Mouse (Mus musculus) kidney, embryonic 15.5 days (tissue): ENCODE measurements around the gene Dnmt3l. TPM values are rescaled to one million over a fixed set of nuclear protein-coding genes. Genes with fewer than 3 reads are reported as not detected.
A peak's percentile ranks its signal among the peaks of the same experiment; 100 is the strongest.
"Not testable (repeated sequence)": the region's sequence is repeated elsewhere in the genome, so short reads cannot be mapped to it uniquely, and the experiment has no call there.

Experiments
- ATAC-seq: fragments of 200-750 bp; cut with Nextera tagmentation; replicated peaks from 2 replicates; pipeline ENCODE4 v1.8.0; 2017; ENCODE audit warnings: moderate TSS enrichment; ENCODE audit not compliant: low FRiP score
- H3K27ac ChIP-seq: fragments of 300-500 bp; sonication (generic); 2 replicates; pipeline ENCODE4 v1.5.1; 2015; ENCODE audit warnings: mild to moderate bottlenecking, inconsistent platforms
- H3K27me3 ChIP-seq: fragments of 300-500 bp; sonication (generic); 2 replicates; pipeline ENCODE4 v1.6.1; 2015; ENCODE audit warnings: inconsistent platforms
- H3K36me3 ChIP-seq: fragments of 300-500 bp; sonication (generic); 2 replicates; pipeline ENCODE4 v1.6.1; 2015; ENCODE audit warnings: inconsistent platforms
- H3K4me1 ChIP-seq: fragments of 300-500 bp; sonication (generic); 2 replicates; pipeline ENCODE4 v1.6.1; 2015; ENCODE audit warnings: inconsistent platforms
- H3K4me2 ChIP-seq: fragments of 300-500 bp; sonication (generic); 2 replicates; pipeline ENCODE4 v1.6.1; 2015; ENCODE audit warnings: moderate library complexity, mild to moderate bottlenecking, inconsistent platforms
- H3K4me3 ChIP-seq: fragments of 300-500 bp; sonication (generic); replicated peaks from 2 replicates; pipeline ENCODE4 v1.5.1; 2015; ENCODE audit warnings: mild to moderate bottlenecking, inconsistent platforms
- H3K9ac ChIP-seq: fragments of 300-500 bp; sonication (generic); 2 replicates; pipeline ENCODE4 v1.6.1; 2015; ENCODE audit warnings: mild to moderate bottlenecking, inconsistent platforms
- H3K9me3 ChIP-seq: fragments of 300-500 bp; sonication (generic); replicated peaks from 2 replicates; pipeline ENCODE4 v1.6.1; 2016; ENCODE audit warnings: inconsistent platforms
- WGBS: fragments of 180-500 bp; shearing (Covaris S2); methylation state at CpG from one replicate; pipeline ENCODE4 v1.1.7; 2015; ENCODE audit warnings: mixed read lengths; 5-methylcytosine and 5-hydroxymethylcytosine counted together
- polyA plus RNA-seq: library from polyadenylated mRNA; unstranded; fragments of >200 nt; fragmentation: Nextera tagmentation; extraction: Ambion mirVana; gene quantifications from 2 replicates; pipeline ENCODE4 v1.2.1, GENCODE M21; 2015

The Dnmt3l gene
- polyA plus RNA-seq, 1 experiment from 2014 or later: 0.68 TPM

DNA sequence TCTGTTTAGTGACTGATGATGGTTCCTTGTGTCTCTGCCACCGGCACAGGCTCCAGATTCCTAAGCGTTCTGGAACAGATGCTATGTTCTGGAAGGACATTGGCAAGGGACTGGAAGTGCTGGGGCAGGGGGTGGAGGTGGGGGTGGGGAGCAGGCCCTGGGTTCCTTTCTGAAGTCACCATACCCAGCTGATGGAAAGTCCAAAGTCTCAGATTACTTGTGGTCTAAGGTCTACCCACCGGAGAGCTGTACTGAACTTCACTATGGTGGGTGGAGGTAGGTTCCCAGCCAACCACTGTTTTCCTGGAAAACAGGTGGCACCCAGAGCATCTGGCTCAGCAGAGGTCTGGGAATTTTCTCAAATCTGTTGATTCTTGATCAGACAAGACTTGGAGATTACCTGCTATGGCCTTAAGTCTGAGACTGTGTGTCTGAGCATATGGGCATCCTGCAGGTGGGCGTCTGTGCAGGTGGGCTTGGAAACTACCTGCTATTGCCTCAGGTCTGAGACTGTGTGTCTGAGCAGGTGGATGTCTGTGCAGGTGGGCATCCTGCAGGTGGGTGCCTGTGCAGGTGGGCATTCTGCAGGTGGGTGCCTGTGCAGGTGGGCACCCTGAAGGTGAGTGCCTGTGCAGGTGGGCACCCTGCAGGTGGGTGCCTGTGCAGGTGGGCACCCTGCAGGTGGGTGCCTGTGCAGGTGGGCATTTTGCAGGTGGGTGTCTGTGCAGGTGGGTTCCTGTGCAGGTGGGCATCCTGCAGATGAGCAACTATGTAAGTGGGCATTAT is 49.2 kb downstream of the Dnmt3l start:
- H3K27ac ChIP-seq: no peak overlapping the region
- ATAC-seq: no peak
- no peak overlapping the region for H3K4me3 ChIP-seq
- no peak overlapping the region for H3K9ac ChIP-seq
- no peaks in the 10 kb centered on the region for H3K9me3 ChIP-seq
- WGBS: 81% methylated on average over 4 of the region's 4 CpGs
- no peaks in the 10 kb centered on the region for H3K36me3 ChIP-seq
- 0 out of 2 replicates have a peak, but pooled peaks cover 3% of the 10 kb centered on the region for H3K4me1 ChIP-seq
- H3K4me2 ChIP-seq: no peak overlapping the region
- H3K27me3 ChIP-seq: no peaks in the 10 kb centered on the region

DNA sequence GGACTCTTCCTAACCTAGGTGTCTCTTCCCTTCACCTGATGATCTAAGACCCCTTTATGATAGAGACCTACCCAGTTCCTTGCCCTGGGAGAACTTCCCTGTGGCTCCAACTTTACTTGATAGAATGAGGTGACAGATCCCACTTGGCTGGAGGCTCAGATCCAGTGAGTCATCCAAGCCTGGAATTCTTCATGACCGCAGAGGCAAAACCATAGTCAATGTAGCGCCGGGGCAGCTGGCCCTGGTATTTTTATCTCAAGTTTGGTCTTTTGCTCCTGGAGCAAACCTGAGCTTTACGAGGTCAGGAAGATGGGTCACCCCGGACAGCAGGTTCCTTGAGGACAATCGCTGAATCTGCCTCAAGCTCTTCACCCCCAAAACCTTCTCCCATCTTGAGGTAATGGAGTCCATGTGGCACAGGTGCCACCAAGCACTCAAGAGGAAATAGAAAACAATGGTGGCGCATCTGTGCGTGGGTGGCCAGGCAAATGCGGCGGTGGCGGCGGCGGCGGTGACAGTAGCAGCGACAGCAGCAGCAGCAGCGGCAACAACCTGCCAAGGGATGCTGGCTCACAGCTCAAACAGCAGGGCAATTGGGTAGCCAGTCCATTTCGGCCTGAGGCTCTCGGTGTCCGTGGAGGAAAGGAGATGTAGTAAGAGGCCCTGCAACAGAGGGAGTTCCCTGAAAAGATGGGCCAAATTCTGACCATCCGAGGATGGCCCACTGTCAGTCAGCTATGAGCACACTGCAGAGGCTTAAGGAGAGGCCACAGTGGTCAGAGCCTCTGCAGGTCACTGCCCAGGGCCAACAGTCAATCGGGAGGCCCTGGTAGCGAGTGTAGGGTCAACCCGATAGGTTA is 50.3 kb downstream of the Dnmt3l start:
- no peak overlapping the region for H3K4me2 ChIP-seq
- no peak overlapping the region for H3K4me3 ChIP-seq
- no peaks in the 10 kb centered on the region for H3K9me3 ChIP-seq
- no peaks in the 10 kb centered on the region for H3K27me3 ChIP-seq
- WGBS: 86% methylated on average over 23 of the region's 23 CpGs
- ATAC-seq: no peak
- no peak overlapping the region for H3K9ac ChIP-seq
- 0 out of 2 replicates have a peak, but pooled peaks cover 3% of the 10 kb centered on the region for H3K4me1 ChIP-seq
- H3K36me3 ChIP-seq: no peaks in the 10 kb centered on the region
- H3K27ac ChIP-seq: no peak overlapping the region

DNA sequence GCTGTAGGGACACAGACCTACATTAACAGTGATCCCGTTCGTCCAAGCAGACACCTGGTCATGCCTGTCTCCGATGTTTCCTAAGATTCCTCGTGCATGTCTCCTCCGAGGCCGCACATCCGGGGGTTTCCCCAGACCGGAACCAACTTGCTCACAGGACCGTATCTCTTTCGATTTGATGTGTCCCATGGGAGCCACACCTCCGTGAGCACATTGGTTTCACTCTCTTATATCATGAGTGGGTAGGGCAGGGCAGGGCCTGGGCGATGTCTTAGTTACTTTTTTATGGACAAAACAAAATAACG is 50.9 kb downstream of the Dnmt3l start:
- Histone ChIP-seq H3K27me3 (no peaks in the 10 kb centered on the region), H3K27ac (no peak overlapping the region), H3K36me3 (no peaks in the 10 kb centered on the region), H3K4me3 (no peak overlapping the region), H3K4me1 (0 out of 2 replicates have a peak, but pooled peaks cover 3% of the 10 kb centered on the region), H3K4me2 (no peak overlapping the region), H3K9me3 (no peaks in the 10 kb centered on the region), H3K9ac (no peak overlapping the region)
- no peak for ATAC-seq
- 66% methylated on average over 13 of the region's 13 CpGs for WGBS

DNA sequence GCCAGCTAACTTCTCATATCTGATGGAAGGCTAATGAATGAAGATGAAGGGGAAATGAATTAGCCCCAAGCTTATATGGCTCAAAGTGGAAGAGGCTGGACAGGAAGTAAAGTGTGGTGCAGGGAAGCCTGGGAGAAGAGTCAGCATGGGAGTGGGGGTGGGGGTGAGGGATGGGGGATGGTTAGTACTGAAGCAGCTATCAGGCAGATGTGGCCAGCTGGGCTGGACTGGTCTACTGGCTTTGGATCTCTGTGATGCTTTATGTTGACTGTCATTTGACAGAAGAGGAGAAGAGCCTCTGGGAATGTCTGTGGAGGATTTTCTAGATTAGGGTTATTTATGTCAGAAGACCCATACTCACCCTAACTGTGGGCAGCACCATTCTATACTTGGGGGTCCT is 53.5 kb downstream of the Dnmt3l start:
- Histone ChIP-seq H3K4me2 (no peak overlapping the region), H3K36me3 (no peaks in the 10 kb centered on the region), H3K4me1 (0 out of 2 replicates have a peak, but pooled peaks cover 3% of the 10 kb centered on the region), H3K4me3 (no peak overlapping the region), H3K9me3 (no peaks in the 10 kb centered on the region; the same call in 1 of the 2 replicates), H3K27ac (no peak overlapping the region), H3K27me3 (no peaks in the 10 kb centered on the region), H3K9ac (no peak overlapping the region)
- ATAC-seq: no peak

DNA sequence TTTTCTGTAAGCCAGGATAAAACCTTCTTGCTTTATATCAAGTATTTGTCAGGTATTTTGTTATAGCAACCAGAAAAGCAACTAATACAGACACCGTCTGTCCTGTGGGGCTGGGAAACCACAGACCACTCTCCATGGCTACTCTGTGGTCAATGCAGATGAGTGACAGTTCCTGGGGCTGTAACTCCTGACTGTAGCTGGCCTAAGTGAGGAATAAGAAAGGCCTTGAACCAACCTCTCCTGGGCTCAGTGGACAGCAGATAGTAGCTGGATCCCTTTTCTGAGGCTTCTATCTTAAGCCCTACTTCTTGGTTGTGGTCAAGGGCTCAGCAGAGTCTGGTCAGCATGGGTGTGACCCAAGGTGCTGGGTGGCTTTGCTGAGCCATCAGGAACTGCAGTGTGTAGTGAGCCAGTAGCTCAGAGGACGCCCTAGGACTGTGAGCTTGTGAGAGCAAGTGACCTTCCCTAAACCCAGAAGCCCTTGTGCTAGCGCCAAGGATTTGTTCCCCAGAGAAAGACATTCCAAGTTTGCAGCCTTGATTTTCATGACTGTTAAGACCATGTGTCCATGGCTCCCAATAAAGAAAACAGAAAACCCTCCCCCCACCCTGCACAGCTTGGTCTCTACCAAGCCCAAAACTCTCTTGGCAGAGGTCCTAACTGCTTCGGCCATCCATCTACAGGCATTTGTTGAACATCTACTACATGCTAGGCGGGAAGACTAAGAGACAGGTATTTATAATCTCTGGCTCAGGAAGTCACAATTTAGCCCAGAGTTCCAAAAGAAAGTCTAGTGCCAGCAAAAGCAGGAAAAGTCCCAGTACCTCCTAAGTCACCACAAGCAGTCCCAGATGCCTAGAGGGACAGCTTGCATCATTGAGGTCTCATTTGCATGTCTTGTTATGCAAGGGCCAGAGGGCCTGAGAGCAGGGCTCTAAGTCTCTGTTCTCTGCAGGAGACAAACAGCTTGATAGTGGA is 54.5 kb downstream of the Dnmt3l start:
- H3K9ac ChIP-seq: no peak overlapping the region
- H3K27me3 ChIP-seq: no peaks in the 10 kb centered on the region
- H3K4me2 ChIP-seq: no peak overlapping the region
- 87% methylated on average over 5 of the region's 5 CpGs for WGBS
- ATAC-seq: no peak
- no peaks in the 10 kb centered on the region for H3K36me3 ChIP-seq
- H3K4me3 ChIP-seq: no peak overlapping the region
- no peaks in the 10 kb centered on the region; the same call in 1 of the 2 replicates for H3K9me3 ChIP-seq
- H3K4me1 ChIP-seq: peaks cover 13% of the 10 kb centered on the region
- H3K27ac ChIP-seq: no peak overlapping the region

DNA sequence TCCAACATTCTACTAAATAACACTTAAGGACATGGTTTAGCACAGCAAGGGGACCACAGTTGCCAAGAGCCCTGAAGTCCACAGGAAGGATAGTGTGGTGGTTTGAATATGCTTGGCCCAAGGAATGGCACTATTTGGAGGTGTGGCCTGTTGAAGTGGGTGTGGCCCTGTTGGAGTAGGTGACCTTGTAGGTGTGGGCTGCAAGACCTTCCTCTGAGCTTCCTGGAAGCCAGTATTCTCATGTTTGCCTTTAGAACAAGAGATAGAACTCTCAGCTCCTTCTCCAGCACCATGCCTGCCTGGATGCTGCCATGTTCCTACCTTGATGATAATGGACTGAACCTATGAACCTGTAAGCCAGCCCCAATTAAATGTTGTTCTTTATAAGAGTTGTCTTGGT is 58.1 kb downstream of the Dnmt3l start:
- not testable (repeated sequence) for H3K9ac ChIP-seq, H3K4me2 ChIP-seq, H3K36me3 ChIP-seq, H3K27ac ChIP-seq, ATAC-seq, H3K4me3 ChIP-seq, H3K27me3 ChIP-seq, H3K9me3 ChIP-seq
- peaks cover 28% of the 10 kb centered on the region for H3K4me1 ChIP-seq

DNA sequence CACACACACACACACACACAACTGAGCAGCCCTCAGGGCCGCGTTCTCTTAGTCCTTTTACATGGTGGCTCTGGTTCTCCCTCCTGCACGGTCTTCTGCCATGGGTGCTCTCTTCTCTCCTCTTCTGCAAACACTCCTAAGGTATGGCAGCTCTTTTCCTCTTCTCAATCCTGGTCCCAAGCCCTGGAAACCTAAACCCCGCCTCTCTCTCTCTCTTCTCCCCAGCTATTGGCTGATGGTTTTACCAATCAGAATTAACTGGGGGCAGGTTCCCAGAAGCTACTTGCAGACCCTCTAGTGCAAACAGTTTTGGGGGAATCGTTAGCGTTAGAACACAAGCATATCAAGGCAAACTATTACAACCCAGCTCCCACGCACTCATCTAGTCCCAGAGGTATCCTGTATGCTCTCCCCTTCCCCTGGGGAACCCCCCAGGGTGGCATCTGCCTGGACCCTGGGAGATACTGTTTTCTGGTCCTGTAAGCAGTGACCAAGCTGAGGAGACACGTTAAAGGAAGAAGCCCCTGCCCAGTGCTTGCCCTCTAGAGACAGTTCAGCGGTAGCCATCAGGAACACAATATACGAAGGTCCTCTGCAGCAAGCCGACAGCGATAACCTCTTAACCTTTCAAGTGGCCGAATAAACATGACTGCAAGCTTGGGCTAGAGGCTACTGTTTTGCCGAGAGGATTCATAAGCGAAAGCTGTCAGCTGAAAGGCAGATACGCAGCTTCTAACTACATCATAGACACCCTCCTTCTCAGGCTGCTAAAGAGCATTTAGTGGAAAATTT is 59.4 kb downstream of the Dnmt3l start:
- peak; percentile 77 for ATAC-seq
- H3K27ac ChIP-seq: peak overlapping the region; percentile 51
- WGBS: 26% methylated on average over 16 of the region's 16 CpGs
- H3K4me2 ChIP-seq: peak overlapping the region; percentile 61
- no peak overlapping the region for H3K9ac ChIP-seq
- no peaks in the 10 kb centered on the region; the same call in 1 of the 2 replicates for H3K9me3 ChIP-seq
- H3K27me3 ChIP-seq: no peaks in the 10 kb centered on the region
- peaks cover 41% of the 10 kb centered on the region for H3K4me1 ChIP-seq
- no peaks in the 10 kb centered on the region for H3K36me3 ChIP-seq
- peak overlapping the region; percentile 30 for H3K4me3 ChIP-seq

DNA sequence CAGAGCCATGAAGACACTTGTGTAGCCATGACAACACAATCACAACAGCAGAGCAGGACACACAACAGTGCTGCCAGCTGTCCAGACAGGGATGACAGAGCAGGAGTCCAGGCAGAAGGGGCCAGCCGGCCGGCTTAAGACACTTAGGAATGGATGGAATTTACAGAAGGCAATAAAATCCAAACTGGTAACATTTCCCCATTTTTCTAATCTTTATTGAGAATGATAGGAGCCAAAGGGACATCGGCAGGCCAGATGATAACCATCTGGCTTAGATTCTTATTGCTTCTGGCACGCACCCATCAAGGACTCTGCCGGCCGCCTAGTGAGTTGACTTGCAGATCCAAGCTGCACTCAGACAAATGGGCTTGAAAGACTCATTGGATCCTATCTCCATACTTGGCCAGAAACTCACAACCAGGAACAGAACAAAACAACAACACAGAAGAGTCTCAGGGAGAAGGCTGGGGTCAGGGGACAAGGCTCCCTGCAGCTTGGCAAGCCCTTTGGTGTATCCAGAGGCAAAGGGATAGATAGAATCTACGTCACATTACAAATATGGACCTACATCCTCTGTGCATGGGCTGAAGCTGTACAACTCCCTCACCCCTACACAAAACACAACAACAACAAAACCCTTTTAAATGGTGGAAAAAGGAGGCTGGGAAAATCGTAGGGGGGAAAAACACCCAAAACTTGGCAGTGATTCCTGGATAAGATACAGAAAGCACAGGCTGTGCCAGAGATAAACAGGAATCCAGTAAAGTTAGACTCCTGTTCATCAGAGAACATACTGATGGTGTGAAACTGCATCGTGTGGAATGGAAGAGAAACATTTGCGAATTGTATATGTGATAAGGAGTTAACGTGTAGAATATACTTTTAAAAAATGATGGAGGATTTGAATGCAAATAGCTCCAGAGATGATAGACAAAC is 63.1 kb downstream of the Dnmt3l start:
- 55% methylated on average over 11 of the region's 11 CpGs for WGBS
- Histone ChIP-seq H3K9me3 (no peaks in the 10 kb centered on the region), H3K27me3 (no peaks in the 10 kb centered on the region), H3K4me3 (no peak overlapping the region), H3K4me1 (peaks cover 41% of the 10 kb centered on the region), H3K4me2 (0 out of 2 replicates have a peak overlapping the region, but pooled peaks have one; percentile 15), H3K9ac (no peak overlapping the region), H3K27ac (peak overlapping the region; percentile 80), H3K36me3 (no peaks in the 10 kb centered on the region)
- ATAC-seq: no peak

DNA sequence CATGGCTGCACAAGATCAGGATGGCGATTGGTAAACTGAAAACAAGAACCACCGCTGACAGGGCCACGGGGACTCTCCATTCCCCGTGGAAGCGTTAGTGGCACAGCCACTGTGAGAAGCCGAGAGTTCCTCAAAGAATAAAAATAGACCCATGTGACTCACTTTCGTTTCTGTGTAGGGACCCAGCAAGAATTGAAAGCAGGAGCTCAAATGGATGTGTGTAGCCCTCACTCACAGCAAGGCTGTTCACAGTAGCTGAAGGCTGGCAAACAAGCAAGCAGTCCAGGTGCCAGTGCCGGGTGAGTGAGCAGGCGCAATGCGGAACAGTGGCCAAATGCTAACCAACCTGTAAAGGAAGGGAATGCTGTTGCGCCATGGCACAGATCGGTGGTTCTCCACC is 63.8 kb downstream of the Dnmt3l start:
- Histone ChIP-seq H3K27ac (peak overlapping the region; percentile 80), H3K9me3 (no peaks in the 10 kb centered on the region), H3K9ac (no peak overlapping the region), H3K4me3 (no peak overlapping the region), H3K4me1 (peaks cover 38% of the 10 kb centered on the region), H3K4me2 (peak overlapping the region; percentile 15; the same call in 1 of the 2 replicates), H3K36me3 (no peaks in the 10 kb centered on the region), H3K27me3 (no peaks in the 10 kb centered on the region)
- ATAC-seq: peak; percentile 55
- WGBS: 66% methylated on average over 12 of the region's 12 CpGs
